Mouse (Mus musculus): ENCODE measurements around the gene Lgi4.

GRCm38 (mm10) chr7:31099612-31099982, 40.5 kb downstream of the Lgi4 start:
- no peak for TF ChIP-seq CTCF (IDR thresholded peaks at IDR 0.05; ENCODE audit: extremely low read depth, insufficient read depth, low read length)
- TF ChIP-seq POLR2A (IDR thresholded peaks at IDR 0.05; ENCODE audit: extremely low read depth, insufficient read depth, low read length) = no peak
